Mouse (Mus musculus): ENCODE results near the gene Adam1b. TPM values are rescaled to one million over a fixed set of nuclear protein-coding genes. Genes with fewer than 3 reads are reported as not detected.

The Adam1b gene
- total RNA-seq, 2 experiments from 2014 or later, result not detected

- DNase-seq, result no peak
Measured at GRCm38 (mm10) chr5:121493305-121493704, 9.9 kb downstream of the Adam1b start.

- DNase-seq, result no peak
Measured at GRCm38 (mm10) chr5:121484801-121485200, 18.4 kb downstream of the Adam1b start.

- no peak for DNase-seq
Measured at GRCm38 (mm10) chr5:121477680-121478079, 25.6 kb downstream of the Adam1b start.

- DNase-seq, result no peak
Measured at GRCm38 (mm10) chr5:121476040-121476439, 27.2 kb downstream of the Adam1b start.

GRCm38 (mm10) chr5:121474610-121475009 lies 28.6 kb downstream of the Adam1b start:
- DNase-seq, result no peak

- no peak for DNase-seq
Measured at GRCm38 (mm10) chr5:121472411-121472810, 30.8 kb downstream of the Adam1b start.

GRCm38 (mm10) chr5:121469566-121469965 lies 33.7 kb downstream of the Adam1b start:
- no peak for DNase-seq

GRCm38 (mm10) chr5:121463601-121464250 lies 39.5 kb downstream of the Adam1b start:
- DNase-seq, result no peak

GRCm38 (mm10) chr5:121462967-121463366 lies 40.3 kb downstream of the Adam1b start:
- DNase-seq, result no peak

- no peak for DNase-seq
Measured at GRCm38 (mm10) chr5:121462171-121462502, 41.1 kb downstream of the Adam1b start.

- no peak for DNase-seq
Measured at GRCm38 (mm10) chr5:121461339-121462170, 41.7 kb downstream of the Adam1b start.

- DNase-seq, result no peak
Measured at GRCm38 (mm10) chr5:121455510-121456265, 47.5 kb downstream of the Adam1b start.

- no peak for DNase-seq
Measured at GRCm38 (mm10) chr5:121454503-121454782, 48.8 kb downstream of the Adam1b start.

- no peak for DNase-seq
Measured at GRCm38 (mm10) chr5:121453743-121454502, 49.3 kb downstream of the Adam1b start.

GRCm38 (mm10) chr5:121452906-121453305 lies 50.3 kb downstream of the Adam1b start:
- DNase-seq, result peak; percentile 70

- peak; percentile 100 for DNase-seq
Measured at GRCm38 (mm10) chr5:121452026-121452869, 51.0 kb downstream of the Adam1b start, which contains the start of gene Erp29. Gene Erp29 (minus strand): TSS chr5:121452506.

- DNase-seq, result no peak
Measured at GRCm38 (mm10) chr5:121451644-121452025, 51.6 kb downstream of the Adam1b start, which contains the start of gene Tmem116. Gene Tmem116 (plus strand): TSS chr5:121451893.

GRCm38 (mm10) chr5:121451203-121451602 lies 52.0 kb downstream of the Adam1b start:
- no peak for DNase-seq

GRCm38 (mm10) chr5:121450476-121450875 lies 52.8 kb downstream of the Adam1b start:
- DNase-seq, result no peak

All from gastrocnemius, postnatal 10 days (tissue).